Mouse (Mus musculus) fat pad, adult 2 months (tissue): ENCODE results near the gene Vmn1r171.
"Not testable (repeated sequence)": the region's sequence is repeated elsewhere in the genome, so short reads cannot be mapped to it uniquely, and the experiment has no call there.

ENCODE experiments used
- DNase-seq: peaks from one replicate; pipeline ENCODE4 v3.0.0-alpha.2; 2011; ENCODE audit warnings: low read depth, low spot score; ENCODE audit errors: extremely low read depth

Vmn1r171 gene

DNA sequence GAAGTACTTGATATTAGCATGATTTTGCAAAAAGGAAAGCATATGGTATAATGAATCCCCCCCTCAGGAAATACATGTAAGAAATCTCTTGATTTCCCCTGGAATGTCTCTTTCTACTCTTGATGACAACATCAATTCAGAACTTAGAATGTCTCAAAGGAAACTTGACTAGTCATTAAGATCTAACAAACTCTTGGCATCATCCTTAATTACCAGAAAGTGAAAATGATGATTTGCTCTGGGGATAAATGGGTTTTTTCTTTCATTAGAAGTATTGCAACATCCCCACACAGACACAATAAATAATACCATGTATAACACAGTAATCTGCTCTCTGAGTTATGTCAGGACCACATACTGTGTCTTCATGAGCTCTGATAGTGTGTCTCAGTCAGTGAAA, at the start of gene Vmn1r171:
TSS of gene Vmn1r171 (plus strand) at position 301 of the 400 bp plus-strand sequence.
- DNase-seq: no peak

DNA sequence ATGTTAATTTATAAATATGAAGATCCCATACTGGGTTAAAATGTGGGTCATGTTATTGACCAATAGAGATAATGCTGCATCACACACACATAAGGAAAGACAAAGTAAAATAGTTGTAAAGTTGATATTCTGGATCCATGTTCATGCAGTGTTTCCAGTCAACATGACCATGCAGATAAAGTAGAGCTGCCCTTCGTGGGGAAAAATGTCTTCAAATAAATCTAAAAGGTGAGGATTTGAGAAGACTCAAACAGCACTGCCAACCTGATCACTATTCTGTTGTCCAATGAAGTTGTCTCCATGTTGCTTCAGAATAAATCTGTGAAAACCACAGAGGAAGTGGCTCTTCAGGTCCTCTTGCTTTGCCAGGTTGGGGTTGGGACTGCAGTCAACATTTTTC, 24.6 kb upstream of the Vmn1r171 start, which contains the start of gene Vmn1r170:
TSS of gene Vmn1r170 (plus strand) at position 301 of the 400 bp plus-strand sequence.
- DNase-seq: not testable (repeated sequence)

DNA sequence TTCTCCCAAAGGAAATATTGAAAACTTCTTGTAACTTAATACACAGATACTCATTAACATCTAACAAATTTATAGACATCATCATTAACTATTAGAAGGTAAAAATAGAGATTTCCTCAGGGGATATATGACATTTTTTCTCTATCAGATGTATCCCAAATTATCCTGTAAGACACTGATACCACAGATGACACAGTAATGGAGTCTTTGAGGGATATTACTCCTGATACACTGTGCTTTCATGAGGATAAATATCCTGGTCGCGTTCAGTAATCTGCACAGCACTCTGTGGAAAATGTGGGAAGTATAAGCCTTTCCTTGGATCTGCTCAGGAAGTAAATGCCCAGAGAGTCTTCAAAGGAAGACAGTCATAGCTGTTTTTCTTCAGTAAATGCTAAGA, 27.5 kb downstream of the Vmn1r171 start, which contains the start of gene Vmn1r172:
TSS of gene Vmn1r172 (plus strand) at position 301 of the 400 bp plus-strand sequence.
- DNase-seq: no peak
